ENCODE assay signal across 18 mouse cellular contexts in genomic region chr5:69837947-69838710, GRCm38 (mm10).
"Had no signal": no experiment of that assay in that cellular context is flagged by ENCODE, and none has a peak within 500 bp of the region (broad histone marks: within the 10 kb centered on the region; RNA-seq: fewer than 3 reads in every experiment).

No protein-coding gene starts in this region.

- H3K4me2 ChIP-seq: intestine, embryonic 15.5 days; kidney, embryonic 15.5 days; liver, embryonic 13.5 days; neural tube, embryonic 12.5 days had no signal

- H3K9ac ChIP-seq: intestine, embryonic 15.5 days; kidney, embryonic 15.5 days; liver, embryonic 13.5 days; neural tube, embryonic 12.5 days had no signal

- H3K27ac ChIP-seq: intestine, embryonic 15.5 days; kidney, embryonic 15.5 days; left cerebral cortex, adult 2 months; liver, embryonic 13.5 days; neural tube, embryonic 12.5 days; stomach, postnatal 0 days had no signal

- ATAC-seq: intestine, embryonic 15.5 days had no signal

- H3K4me3 ChIP-seq: intestine, embryonic 15.5 days; kidney, embryonic 15.5 days; left cerebral cortex, adult 2 months; liver, embryonic 13.5 days; neural tube, embryonic 12.5 days had no signal

- H3K9me3 ChIP-seq: intestine, embryonic 15.5 days; kidney, embryonic 15.5 days; neural tube, embryonic 12.5 days had no signal

- H3K36me3 ChIP-seq: intestine, embryonic 15.5 days; kidney, embryonic 15.5 days; liver, embryonic 13.5 days; neural tube, embryonic 12.5 days had no signal

- H3K4me1 ChIP-seq: intestine, embryonic 15.5 days; liver, embryonic 13.5 days; neural tube, embryonic 12.5 days had no signal

- DNase-seq: kidney, adult 11 months; kidney, adult 8-10 months; kidney, postnatal 10 days; kidney, postnatal 36 days; layer of hippocampus, postnatal 36 days; liver, embryonic 13.5 days; lung, adult 2 months; lung, postnatal 14 days; lung, postnatal 4 days; retina, postnatal 1 day; thymus, adult 2 months; thymus, postnatal 14 days; thymus, postnatal 4 days had no signal

- H3K27me3 ChIP-seq: intestine, embryonic 15.5 days; kidney, embryonic 15.5 days; liver, embryonic 13.5 days; neural tube, embryonic 12.5 days had no signal
